Mouse (Mus musculus): ENCODE measurements around the gene Cacna1b. TPM values are rescaled to one million over a fixed set of nuclear protein-coding genes. Genes with fewer than 3 reads are reported as not detected.

Gene Cacna1b
- total RNA-seq (2018; cell fraction: chromatin; rRNA removed) = 10 to 100 TPM in 5 of 26 experiments, 1 to 10 TPM in 21; 1.4 to 39.5 (median 5.1) TPM
- 1 to 10 TPM in 2 of 26 experiments, under 1 TPM in 24; 0.07 to 1.4 (median 0.44) TPM for total RNA-seq (2018; cell fraction: cytosol; rRNA removed)
- total RNA-seq (2018; cell fraction: nucleus; rRNA removed) = 10 to 100 TPM in 1 of 26 experiments, 1 to 10 TPM in 16, under 1 TPM in 9; 0.49 to 10.8 (median 2.1) TPM
- polyA plus RNA-seq (2018) = 0.19 to 0.48 TPM (median 0.36 TPM) in 3 replicates

DNA sequence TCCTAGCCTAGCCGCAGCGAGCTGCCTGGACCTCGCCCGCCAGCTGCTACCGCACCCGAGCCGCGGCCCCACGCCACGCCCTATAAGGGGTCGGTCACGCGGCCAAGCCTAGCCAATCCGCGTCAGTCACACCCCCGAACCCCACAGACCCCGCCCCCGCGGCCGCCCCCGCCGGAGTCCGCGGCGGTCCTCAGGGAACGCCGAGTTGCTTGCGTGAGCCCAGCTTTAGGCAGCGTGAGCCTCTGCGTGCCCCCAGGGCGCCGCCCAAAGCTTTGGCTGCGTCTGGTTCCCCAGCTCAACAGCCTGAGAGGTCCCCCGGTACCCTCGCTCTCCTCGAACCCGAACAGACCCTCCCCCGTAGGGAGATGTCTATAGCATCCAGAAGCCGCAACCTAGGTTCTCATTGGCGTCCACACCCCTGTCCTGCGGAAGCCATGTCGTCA is at the start of gene Cacna1b:
Cacna1b (minus strand) TSS at position 38 of the 443 bp plus-strand sequence.
- 2% methylated on average over 34 of the region's 42 CpGs for WGBS (ENCODE audit: missing documents)
- no peak within 1 kb of the TSS for H3K27ac ChIP-seq
- H3K4me3 ChIP-seq (ENCODE audit: inconsistent target) = no peak within 1 kb of the TSS; the same call in 1 of the 2 replicates
- H3K36me3 ChIP-seq (ENCODE audit: inconsistent target) = no peaks in the 10 kb centered on the region
- no peaks in the 10 kb centered on the region for H3K79me2 ChIP-seq (ENCODE audit: inconsistent target)

DNA sequence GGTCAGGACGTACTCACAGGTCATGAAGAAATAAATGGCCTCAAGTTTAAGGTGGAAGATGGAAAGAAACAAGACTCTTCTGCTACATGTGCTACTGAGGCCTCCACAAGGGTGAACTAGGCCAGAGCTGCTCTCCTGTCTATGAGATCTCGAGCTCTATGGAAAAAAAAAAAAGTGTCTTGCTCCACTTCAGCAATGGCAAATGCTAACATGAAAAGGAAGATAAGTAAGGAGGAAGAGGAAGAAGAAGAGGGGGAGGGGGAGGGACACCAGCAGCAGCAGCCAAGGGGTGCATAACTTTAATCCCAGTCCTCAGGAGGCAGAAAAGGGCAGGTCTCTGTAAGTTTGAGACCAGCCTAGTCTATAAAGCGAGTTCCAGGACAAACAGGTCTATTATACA is 46.8 kb upstream of the Cacna1b start:
- Histone ChIP-seq H3K36me3 (ENCODE audit: inconsistent target) (peaks cover 40% of the 10 kb centered on the region), H3K79me2 (ENCODE audit: inconsistent target) (no peaks in the 10 kb centered on the region), H3K4me3 (ENCODE audit: inconsistent target) (no peak overlapping the region), H3K27ac (no peak overlapping the region)
- WGBS (ENCODE audit: missing documents) = 77% methylated on average over 3 of the region's 3 CpGs

DNA sequence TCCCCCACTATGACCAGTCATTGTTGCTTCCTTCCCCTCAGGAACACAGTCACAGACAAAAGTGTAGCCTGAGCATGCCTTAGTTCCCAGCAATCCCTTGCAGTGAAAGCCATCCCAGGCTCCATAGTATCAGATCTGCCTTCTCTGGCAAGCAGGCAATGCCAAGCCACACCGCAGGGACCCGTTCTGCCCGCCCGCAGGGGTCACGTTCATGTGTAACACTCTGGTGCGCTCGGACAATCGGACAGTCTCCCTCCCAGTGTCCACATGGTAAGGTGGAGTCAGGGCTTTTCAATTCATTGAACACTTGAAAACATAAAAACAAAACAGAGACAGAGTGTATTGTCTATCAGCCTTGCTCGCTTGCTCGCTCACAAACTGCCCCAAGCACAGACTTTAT is 44.7 kb upstream of the Cacna1b start:
- H3K4me3 ChIP-seq (ENCODE audit: inconsistent target) = no peak overlapping the region
- WGBS (ENCODE audit: missing documents) = 98% methylated on average over 10 of the region's 10 CpGs
- no peak overlapping the region for H3K27ac ChIP-seq
- no peaks in the 10 kb centered on the region for H3K79me2 ChIP-seq (ENCODE audit: inconsistent target)
- H3K36me3 ChIP-seq (ENCODE audit: inconsistent target) = peaks cover 40% of the 10 kb centered on the region

DNA sequence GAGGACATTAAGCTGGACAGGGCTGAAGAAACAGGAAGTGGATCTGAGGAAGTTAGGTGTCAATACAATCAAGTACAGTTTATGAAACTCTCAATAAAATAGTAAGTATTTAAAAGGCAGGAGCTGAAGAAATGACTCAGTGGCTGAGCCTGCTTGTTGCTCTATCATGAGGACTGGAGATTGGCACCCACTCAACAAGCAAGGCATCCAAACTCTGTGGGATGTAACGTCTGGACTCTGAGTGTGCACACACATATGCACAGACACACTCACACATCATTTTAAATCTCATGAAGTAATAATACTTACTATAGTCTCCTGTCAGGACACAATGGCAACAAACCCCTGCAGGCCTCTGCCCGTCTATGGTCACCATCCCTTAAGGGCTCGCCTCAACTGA is 44.1 kb upstream of the Cacna1b start:
- no peak overlapping the region for H3K27ac ChIP-seq
- H3K36me3 ChIP-seq (ENCODE audit: inconsistent target) = peaks cover 38% of the 10 kb centered on the region
- no peak overlapping the region for H3K4me3 ChIP-seq (ENCODE audit: inconsistent target)
- 92% methylated on average over 3 of the region's 3 CpGs for WGBS (ENCODE audit: missing documents)
- H3K79me2 ChIP-seq (ENCODE audit: inconsistent target) = no peaks in the 10 kb centered on the region

DNA sequence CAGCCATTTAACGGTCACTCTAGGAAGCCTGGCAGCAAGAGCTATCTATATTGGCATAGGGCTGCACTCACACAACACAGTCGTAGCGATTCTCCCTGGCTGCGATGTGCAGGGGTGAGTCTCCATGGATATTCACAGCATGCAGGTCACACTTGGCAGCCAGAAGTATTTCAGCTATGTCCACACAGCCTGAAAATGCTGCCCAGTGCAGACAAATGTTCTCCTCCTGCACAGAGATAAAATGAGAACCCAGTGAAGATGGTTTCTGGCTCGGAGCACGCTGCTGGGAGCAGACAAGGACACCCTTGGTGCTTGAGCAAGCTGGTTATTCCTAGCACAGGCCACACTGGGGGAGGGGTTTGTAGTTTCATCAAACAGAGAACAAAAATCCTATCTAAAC is 43.2 kb upstream of the Cacna1b start:
- no peaks in the 10 kb centered on the region for H3K79me2 ChIP-seq (ENCODE audit: inconsistent target)
- WGBS (ENCODE audit: missing documents) = 93% methylated on average over 6 of the region's 6 CpGs
- H3K4me3 ChIP-seq (ENCODE audit: inconsistent target) = no peak overlapping the region
- no peak overlapping the region for H3K27ac ChIP-seq
- peaks cover 46% of the 10 kb centered on the region for H3K36me3 ChIP-seq (ENCODE audit: inconsistent target)

DNA sequence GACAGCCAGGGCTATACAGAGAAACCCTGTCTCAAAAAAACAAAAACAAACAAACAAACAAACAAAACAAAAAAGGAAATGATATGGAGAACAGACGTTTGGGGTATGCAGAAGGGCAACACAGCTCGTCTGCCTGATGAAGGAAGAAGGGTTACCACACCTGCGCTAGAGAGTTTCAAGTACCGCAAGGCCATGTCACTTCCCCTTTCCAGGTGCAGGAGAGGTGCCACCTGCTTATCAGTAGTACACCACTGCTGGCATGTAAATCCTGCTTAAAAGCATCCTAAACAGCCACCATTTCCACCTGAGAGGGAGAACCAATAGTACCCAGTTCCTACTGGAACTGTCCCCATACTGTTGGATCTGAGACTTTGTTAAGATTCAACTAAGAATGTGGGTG is 42.7 kb upstream of the Cacna1b start:
- WGBS (ENCODE audit: missing documents) = 70% methylated on average over 4 of the region's 4 CpGs
- Histone ChIP-seq H3K27ac (no peak overlapping the region), H3K36me3 (ENCODE audit: inconsistent target) (peaks cover 51% of the 10 kb centered on the region), H3K79me2 (ENCODE audit: inconsistent target) (no peaks in the 10 kb centered on the region), H3K4me3 (ENCODE audit: inconsistent target) (no peak overlapping the region)

DNA sequence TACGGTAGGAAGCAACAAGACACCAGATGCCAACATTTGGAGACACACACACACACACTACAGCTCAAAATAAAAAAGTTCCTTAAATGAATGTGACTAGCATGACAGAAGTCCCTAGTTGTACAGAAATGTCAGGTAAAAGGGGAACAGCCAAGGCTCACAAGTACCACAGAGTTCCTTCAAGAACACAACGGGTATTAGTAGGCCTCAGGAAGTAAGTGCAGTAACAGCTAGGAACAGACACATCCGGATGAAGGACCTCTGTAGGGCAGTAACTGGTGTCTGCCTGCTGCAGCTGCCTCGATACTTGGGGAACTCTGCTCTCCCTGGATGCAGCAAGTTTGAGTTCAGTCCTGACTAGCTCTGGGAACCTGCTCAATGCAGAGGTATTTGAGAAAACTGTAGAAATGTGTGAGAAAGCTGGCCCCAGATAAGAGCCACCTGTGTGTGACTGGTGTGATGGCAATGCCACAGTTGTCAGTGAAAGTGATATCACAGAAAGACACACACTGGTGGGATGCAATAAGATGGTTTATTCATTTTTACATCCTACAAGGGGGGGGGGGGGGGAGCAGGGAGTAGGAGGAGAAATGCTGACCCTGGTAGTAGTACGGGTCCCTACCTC is 34.0 kb upstream of the Cacna1b start:
- H3K4me3 ChIP-seq (ENCODE audit: inconsistent target) = no peak overlapping the region
- WGBS (ENCODE audit: missing documents) = 30% methylated on average over 4 of the region's 5 CpGs
- H3K79me2 ChIP-seq (ENCODE audit: inconsistent target) = no peaks in the 10 kb centered on the region
- peaks cover 56% of the 10 kb centered on the region for H3K36me3 ChIP-seq (ENCODE audit: inconsistent target)
- no peak overlapping the region for H3K27ac ChIP-seq

DNA sequence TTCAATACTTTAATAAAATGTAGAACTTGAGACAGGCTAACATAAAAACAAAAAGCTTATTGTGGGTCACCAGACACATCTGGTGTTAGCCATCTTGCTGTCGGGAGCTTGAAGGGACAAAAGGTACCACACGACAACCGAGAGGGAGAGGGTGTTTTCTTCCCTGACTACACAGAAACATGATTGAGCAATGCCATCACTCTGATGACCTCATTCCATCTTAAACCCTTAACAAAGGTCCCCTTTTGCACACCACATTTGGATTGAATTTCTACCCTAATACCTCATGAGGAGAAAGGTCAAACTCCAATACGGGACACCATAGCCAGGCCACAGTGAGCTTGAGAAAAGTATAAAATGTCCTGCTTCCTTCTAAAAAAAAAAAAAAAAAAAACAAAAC is 24.3 kb upstream of the Cacna1b start:
- Histone ChIP-seq H3K27ac (no peak overlapping the region), H3K79me2 (ENCODE audit: inconsistent target) (no peaks in the 10 kb centered on the region), H3K4me3 (ENCODE audit: inconsistent target) (no peak overlapping the region), H3K36me3 (ENCODE audit: inconsistent target) (peaks cover 21% of the 10 kb centered on the region)
- WGBS (ENCODE audit: missing documents) = 79% methylated on average over 4 of the region's 4 CpGs

DNA sequence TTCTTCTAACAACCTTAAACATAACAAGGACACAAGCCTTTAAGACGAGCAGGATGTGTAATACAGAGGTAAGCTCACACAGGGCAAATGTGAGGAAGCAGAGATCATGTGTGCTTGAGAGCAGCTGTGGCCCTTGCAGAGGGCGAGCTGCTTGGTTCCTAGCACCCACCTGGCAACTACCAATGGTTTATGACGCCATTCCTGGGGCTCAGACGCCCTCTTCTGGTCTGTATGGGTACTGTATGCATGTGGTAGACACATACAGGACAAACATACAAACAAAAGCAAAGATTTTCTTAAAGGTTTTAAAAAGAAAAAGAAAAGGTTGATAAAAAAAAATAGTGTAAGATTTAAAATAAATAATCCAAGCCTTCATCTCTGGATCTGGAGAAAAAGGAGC is 18.3 kb upstream of the Cacna1b start:
- Histone ChIP-seq H3K36me3 (ENCODE audit: inconsistent target) (no peaks in the 10 kb centered on the region), H3K79me2 (ENCODE audit: inconsistent target) (no peaks in the 10 kb centered on the region)
- WGBS (ENCODE audit: missing documents) = 79% methylated on average over 4 of the region's 4 CpGs

DNA sequence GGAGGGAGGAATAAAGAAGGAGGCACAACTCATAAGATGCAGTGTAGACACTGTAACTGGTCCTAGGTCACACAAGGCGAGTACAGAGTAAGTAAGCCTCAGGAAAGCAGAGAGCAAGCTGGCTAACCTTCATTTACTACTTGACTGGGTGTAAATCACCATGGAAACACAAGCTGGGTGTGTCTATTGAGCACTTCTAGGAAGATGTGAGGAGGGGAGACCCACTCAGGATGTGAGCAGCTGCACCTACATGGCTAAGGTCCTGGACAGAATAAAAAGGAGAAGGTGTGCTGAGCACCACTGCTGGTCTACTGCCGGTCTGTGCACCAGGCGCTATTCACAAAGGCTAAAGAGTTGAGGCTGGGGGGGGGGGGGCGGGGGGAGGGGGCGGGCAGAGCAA is 13.9 kb upstream of the Cacna1b start:
- Histone ChIP-seq H3K36me3 (ENCODE audit: inconsistent target) (no peaks in the 10 kb centered on the region), H3K27ac (peak overlapping the region; percentile 46), H3K4me3 (ENCODE audit: inconsistent target) (no peak overlapping the region), H3K79me2 (ENCODE audit: inconsistent target) (no peaks in the 10 kb centered on the region)
- 51% methylated on average over 2 of the region's 5 CpGs for WGBS (ENCODE audit: missing documents)

More for the DNA sequence above, 18.3 kb upstream of the Cacna1b start:
- H3K27ac ChIP-seq = no peak overlapping the region
- no peak overlapping the region for H3K4me3 ChIP-seq (ENCODE audit: inconsistent target)

DNA sequence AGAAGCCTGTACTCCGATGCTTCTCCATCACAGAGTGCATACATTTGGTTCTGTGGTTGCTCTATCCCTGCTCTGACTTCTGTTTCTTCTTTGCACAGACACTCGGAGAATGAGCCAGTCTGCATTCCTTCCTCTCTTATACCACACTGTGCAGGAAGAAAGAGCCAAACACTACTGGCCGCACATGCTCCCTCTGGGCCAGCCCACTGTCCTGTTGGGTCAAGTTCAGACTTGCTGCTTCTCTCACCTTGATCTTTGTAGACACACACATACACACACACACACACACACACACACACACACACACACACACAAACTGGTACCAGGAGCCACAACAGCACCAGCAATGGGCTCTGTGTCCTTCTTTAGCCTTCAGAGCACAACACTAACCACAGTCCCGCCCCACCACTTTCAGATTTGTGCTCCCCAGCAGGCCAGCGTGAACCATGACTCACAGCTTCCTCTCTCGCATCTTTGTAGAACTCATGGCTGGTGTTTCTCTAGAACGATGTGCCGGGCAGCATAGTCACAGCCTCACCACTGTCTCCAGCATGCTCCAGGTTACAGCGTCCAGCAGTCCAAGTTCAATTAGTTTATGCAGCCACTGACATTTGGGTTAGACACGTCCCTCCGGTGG is 13.1 kb upstream of the Cacna1b start:
- no peak overlapping the region for H3K4me3 ChIP-seq (ENCODE audit: inconsistent target)
- no peaks in the 10 kb centered on the region for H3K79me2 ChIP-seq (ENCODE audit: inconsistent target)
- peak overlapping the region; percentile 46 for H3K27ac ChIP-seq
- no peaks in the 10 kb centered on the region for H3K36me3 ChIP-seq (ENCODE audit: inconsistent target)
- 42% methylated on average over 11 of the region's 11 CpGs for WGBS (ENCODE audit: missing documents)

DNA sequence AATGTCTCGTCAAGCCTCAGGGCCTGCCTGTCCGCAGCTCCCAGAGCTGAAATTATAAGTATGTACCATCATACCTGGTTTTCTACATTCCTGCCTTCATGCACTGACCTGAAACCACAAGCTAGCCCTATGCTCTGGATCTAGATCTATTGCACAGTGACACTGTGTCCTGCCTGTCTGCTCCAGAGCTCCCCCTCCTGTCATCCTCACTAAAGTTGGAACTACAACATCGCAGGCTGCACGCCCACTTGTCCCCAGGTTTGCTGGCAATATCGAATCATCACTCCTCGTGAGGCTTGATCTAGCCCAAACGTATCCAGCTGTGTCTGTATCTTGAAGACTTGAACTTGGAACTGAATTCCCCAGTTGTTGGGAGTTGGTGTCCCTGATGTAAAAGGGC is 11.9 kb upstream of the Cacna1b start:
- Histone ChIP-seq H3K79me2 (ENCODE audit: inconsistent target) (no peaks in the 10 kb centered on the region), H3K36me3 (ENCODE audit: inconsistent target) (no peaks in the 10 kb centered on the region), H3K27ac (no peak overlapping the region), H3K4me3 (ENCODE audit: inconsistent target) (no peak overlapping the region)
- WGBS (ENCODE audit: missing documents) = 88% methylated on average over 7 of the region's 7 CpGs

DNA sequence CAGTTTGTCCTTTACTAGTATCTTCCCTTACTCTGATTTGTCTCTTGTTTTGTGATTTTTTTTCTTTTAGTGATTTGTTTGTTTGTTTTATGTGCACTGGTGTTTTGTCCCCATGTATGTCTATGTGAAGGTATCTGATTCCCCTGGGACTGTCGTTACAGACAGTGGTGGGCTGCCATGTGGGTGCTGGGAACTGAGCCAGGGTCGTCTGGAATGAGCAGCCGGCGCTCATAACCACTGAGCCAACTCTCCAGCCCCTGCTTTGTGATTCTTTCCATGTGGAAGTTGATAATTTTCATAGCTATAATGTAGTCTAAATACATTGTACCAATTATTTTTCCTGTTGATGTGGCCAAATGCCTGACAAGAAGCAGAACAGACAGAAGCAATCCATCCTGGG is 7.9 kb upstream of the Cacna1b start:
- H3K4me3 ChIP-seq (ENCODE audit: inconsistent target) = no peak overlapping the region
- no peak overlapping the region for H3K27ac ChIP-seq
- H3K79me2 ChIP-seq (ENCODE audit: inconsistent target) = no peaks in the 10 kb centered on the region
- WGBS (ENCODE audit: missing documents) = 92% methylated on average over 4 of the region's 4 CpGs
- no peaks in the 10 kb centered on the region for H3K36me3 ChIP-seq (ENCODE audit: inconsistent target)

DNA sequence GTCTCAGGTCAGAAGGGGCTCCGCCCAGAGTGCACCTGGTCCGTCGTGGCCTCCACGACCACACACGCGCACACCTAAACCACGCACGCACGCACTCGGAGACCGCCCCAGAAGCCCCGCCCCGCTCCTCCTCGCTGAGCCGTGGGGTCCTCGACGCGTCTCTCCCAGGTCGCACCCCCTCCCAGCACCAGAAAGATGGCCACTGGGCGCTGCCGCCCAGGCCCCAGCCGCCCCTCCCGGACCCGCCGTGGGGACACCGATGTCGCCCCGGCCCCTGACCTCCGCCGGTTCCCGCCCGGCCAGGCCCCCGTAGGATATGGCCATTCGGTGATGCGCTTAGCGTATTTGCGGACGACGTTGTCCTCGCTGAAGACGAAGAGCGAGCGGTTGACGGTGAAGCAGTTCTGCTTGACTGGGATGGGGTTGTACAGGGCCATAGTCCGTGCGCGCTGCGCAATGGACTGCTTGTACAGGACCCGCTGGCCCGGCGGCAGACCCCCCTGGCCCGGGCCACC is 449 bp downstream of the Cacna1b start:
- 4% methylated on average over 45 of the region's 52 CpGs for WGBS (ENCODE audit: missing documents)

DNA sequence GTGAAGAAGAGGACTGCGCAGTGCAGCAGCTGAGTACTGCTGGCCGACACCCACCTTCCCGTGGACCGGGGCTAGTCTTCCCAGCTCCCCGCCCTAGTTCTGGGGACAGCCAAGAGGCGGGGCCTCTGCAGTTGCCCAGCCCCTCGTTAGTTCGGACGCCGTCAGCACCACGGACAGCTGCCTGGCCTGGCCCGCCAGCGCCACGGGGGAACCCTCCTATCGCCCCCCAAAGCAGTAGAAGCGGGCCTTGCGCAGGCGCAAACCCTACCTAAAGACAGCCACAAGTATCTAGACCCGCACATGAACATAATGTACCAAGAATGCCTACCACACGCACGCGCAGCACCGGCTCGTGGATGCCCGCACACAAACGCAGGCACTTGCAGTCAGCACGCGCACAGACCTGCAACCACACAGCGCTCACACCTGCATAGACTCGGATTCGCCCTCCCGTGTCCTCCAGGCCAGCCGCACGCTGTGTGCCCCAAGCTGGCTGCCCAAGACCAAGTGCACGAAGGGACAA is 968 bp downstream of the Cacna1b start:
- 3% methylated on average over 35 of the region's 35 CpGs for WGBS (ENCODE audit: missing documents)

More for the DNA sequence above, 449 bp downstream of the Cacna1b start:
- Histone ChIP-seq H3K79me2 (ENCODE audit: inconsistent target) (no peaks in the 10 kb centered on the region), H3K27ac (no peak overlapping the region), H3K4me3 (ENCODE audit: inconsistent target) (no peak overlapping the region), H3K36me3 (ENCODE audit: inconsistent target) (no peaks in the 10 kb centered on the region)

More for the DNA sequence above, 968 bp downstream of the Cacna1b start:
- H3K36me3 ChIP-seq (ENCODE audit: inconsistent target) = no peaks in the 10 kb centered on the region
- no peaks in the 10 kb centered on the region for H3K79me2 ChIP-seq (ENCODE audit: inconsistent target)
- no peak overlapping the region for H3K4me3 ChIP-seq (ENCODE audit: inconsistent target)
- H3K27ac ChIP-seq = no peak overlapping the region
